Mouse (Mus musculus): Measurements from ENCODE around the gene Plk3. TPM values are rescaled to one million over a fixed set of nuclear protein-coding genes. Genes with fewer than 3 reads are reported as not detected.

The Plk3 gene
- polyA plus RNA-seq, 1 experiment from 2014 or later = 3.3 TPM

DNA sequence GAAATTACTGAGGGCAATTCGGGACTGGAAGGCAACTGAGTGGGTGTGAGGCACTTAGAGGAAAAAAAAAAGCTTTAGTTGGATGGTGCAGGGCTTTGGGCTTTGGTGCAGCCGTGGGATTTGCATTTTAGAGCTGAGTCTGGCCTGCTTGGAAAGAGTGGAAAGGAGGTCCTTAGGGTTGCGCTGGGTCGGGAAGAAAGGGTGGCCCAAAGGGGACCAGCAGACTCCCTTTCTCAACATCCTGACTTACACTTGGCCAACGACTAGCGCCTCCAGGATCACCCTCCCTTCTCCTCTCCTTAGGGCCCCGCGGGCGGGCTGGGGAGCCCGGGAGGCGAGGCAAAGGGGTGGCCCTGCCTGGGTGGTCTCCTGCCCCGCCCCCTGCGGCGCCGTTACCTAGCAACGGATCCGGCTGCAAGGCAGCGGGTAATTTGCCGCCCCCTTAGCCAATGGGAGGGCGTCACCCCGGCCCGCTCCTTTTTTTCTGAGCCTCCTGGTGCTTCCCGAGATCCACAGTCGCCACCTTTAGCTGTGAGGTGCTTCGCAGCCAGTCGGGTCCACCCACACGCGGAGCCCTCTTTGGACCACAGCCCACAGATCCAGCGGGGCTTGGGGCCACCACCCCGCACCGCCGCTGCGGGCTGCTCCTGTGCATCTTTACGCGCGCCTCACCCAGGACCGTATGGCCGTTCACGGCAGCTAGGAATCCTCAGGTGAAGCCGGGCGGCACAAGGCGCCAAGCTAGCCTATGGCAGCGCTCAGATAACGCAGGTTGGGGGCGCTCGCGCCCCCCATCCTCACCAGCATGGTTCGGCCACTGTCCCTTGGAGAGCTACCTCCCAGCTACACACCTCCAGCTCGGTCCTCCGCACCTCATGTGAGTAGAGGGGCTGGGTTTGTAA, 38.0 kb downstream of the Plk3 start, which contains the start of gene Ptch2:
Gene Ptch2, plus strand, starts transcription at position 525 of the 902 bp plus-strand sequence.
- H3K4me3 ChIP-seq = peak within 1 kb of the TSS; percentile 65
- H3K9ac ChIP-seq = peak within 1 kb of the TSS; percentile 74
- H3K27ac ChIP-seq = peak within 1 kb of the TSS; percentile 78
- peak; percentile 61; the same call in 1 of the 2 replicates for ATAC-seq (ENCODE audit: insufficient number of reproducible peaks, insufficient read depth, low FRiP score, low TSS enrichment, low read depth)
- H3K36me3 ChIP-seq = peaks cover 6% of the 10 kb centered on the region; the same call in 1 of the 2 replicates
- under 1% methylated on average over 48 of the region's 50 CpGs for WGBS
- no peaks in the 10 kb centered on the region for H3K27me3 ChIP-seq
- no peaks in the 10 kb centered on the region for H3K9me3 ChIP-seq
- peaks cover 48% of the 10 kb centered on the region for H3K4me1 ChIP-seq
- peak within 1 kb of the TSS; percentile 96 for H3K4me2 ChIP-seq

DNA sequence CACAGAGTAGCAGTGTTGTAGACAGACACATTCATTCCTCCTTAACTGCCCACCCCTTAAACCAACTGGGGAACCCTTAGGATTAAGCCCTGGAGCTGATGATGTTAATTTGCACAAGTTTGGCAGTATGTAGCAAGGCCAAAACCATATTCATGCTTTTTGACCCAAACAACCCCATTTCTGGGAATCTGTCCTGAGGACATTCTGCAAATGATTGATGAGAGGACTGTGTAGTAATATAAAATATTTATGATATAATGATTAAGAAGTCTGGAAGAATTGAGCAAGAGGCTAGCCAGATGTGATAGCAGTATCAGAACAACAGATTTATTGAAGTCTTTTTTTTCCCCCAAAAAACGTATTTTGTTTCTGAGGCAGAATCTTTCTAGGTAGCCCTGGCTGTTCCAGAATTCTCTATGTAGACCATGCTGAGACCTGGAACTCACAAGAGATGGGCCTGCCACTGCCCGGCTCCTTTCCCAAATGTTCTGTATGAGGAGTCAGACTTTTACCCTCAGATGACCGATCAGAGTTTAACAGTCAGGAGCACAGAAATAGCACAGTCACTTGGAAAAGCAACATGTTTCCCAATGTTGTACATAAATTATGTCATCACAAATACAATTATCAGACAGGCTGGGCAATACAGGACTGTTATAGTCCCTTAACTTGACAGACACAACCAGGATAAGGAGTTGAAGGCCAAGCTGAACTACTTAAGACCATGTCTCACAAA, 39.0 kb downstream of the Plk3 start:
- no peaks in the 10 kb centered on the region for H3K27me3 ChIP-seq
- 80% methylated on average over 3 of the region's 3 CpGs for WGBS
- no peak overlapping the region for H3K4me3 ChIP-seq
- H3K9me3 ChIP-seq = no peaks in the 10 kb centered on the region
- peaks cover 41% of the 10 kb centered on the region for H3K4me1 ChIP-seq
- no peak for ATAC-seq (ENCODE audit: insufficient number of reproducible peaks, insufficient read depth, low FRiP score, low TSS enrichment, low read depth)
- H3K9ac ChIP-seq = no peak overlapping the region
- H3K36me3 ChIP-seq = no peaks in the 10 kb centered on the region
- no peak overlapping the region for H3K27ac ChIP-seq
- no peak overlapping the region for H3K4me2 ChIP-seq

- ATAC-seq (ENCODE audit: insufficient number of reproducible peaks, insufficient read depth, low FRiP score, low TSS enrichment, low read depth) = no peak
- Histone ChIP-seq H3K36me3 (peaks cover 14% of the 10 kb centered on the region), H3K27me3 (no peaks in the 10 kb centered on the region), H3K4me3 (no peak overlapping the region), H3K4me2 (no peak overlapping the region), H3K9me3 (no peaks in the 10 kb centered on the region), H3K4me1 (peaks cover 10% of the 10 kb centered on the region), H3K9ac (no peak overlapping the region), H3K27ac (no peak overlapping the region)
- WGBS = 79% methylated on average over 7 of the region's 7 CpGs
These were observed 43.2 kb downstream of the Plk3 start for GRCm38 (mm10) chr4:117090586-117090985.

GRCm38 (mm10) chr4:117087948-117088640, 45.7 kb downstream of the Plk3 start:
- 73% methylated on average over 7 of the region's 7 CpGs for WGBS
- H3K27ac ChIP-seq = no peak overlapping the region

More at GRCm38 (mm10) chr4:117087948-117088640, 45.7 kb downstream of the Plk3 start:
- ATAC-seq (ENCODE audit: insufficient number of reproducible peaks, insufficient read depth, low FRiP score, low TSS enrichment, low read depth) = no peak
- Histone ChIP-seq H3K27me3 (no peaks in the 10 kb centered on the region), H3K9me3 (no peaks in the 10 kb centered on the region), H3K9ac (no peak overlapping the region), H3K4me1 (peaks cover 4% of the 10 kb centered on the region; the same call in 1 of the 2 replicates), H3K4me3 (no peak overlapping the region), H3K36me3 (peaks cover 27% of the 10 kb centered on the region), H3K4me2 (no peak overlapping the region)

Small RNA genes lying within 50 kb of the gene (microRNA-seq; reads per million reads assigned to microRNA genes)
- not detected for gene Gm22398

Other genes starting within 250 kb of the Plk3 start
- 101 and 105 TPM in 2 replicates for gene Urod, start 139.6 kb downstream of the Plk3 start, polyA plus RNA-seq (2015; fragmentation: Nextera tagmentation; extraction: Ambion mirVana)
- 11.2 and 12.5 TPM in 2 replicates for gene Hectd3, start 138.6 kb downstream of the Plk3 start, polyA plus RNA-seq (2015; fragmentation: Nextera tagmentation; extraction: Ambion mirVana)
- gene Eif2b3, start 114.6 kb downstream of the Plk3 start, polyA plus RNA-seq (2015; fragmentation: Nextera tagmentation; extraction: Ambion mirVana) = 45.3 and 45.7 TPM in 2 replicates
- gene Ptch2, start 37.9 kb downstream of the Plk3 start, polyA plus RNA-seq (2015; fragmentation: Nextera tagmentation; extraction: Ambion mirVana) = 20.5 and 26.8 TPM in 2 replicates
- gene Btbd19, start 8.2 kb downstream of the Plk3 start, polyA plus RNA-seq (2015; fragmentation: Nextera tagmentation; extraction: Ambion mirVana) = 5.8 and 6.2 TPM in 2 replicates
- gene Tctex1d4, start 7.2 kb downstream of the Plk3 start, polyA plus RNA-seq (2015; fragmentation: Nextera tagmentation; extraction: Ambion mirVana) = not detected in 2 replicates
- 1,074 and 1,114 TPM in 2 replicates for gene Rps8, start 22.3 kb upstream of the Plk3 start, polyA plus RNA-seq (2015; fragmentation: Nextera tagmentation; extraction: Ambion mirVana)
- gene Kif2c, start 48.7 kb upstream of the Plk3 start, polyA plus RNA-seq (2015; fragmentation: Nextera tagmentation; extraction: Ambion mirVana) = 63.4 and 73.4 TPM in 2 replicates
- 14.9 and 17.5 TPM in 2 replicates for gene Tmem53, start 118.0 kb upstream of the Plk3 start, polyA plus RNA-seq (2015; fragmentation: Nextera tagmentation; extraction: Ambion mirVana)
- 1.4 and 1.6 TPM in 2 replicates for gene Armh1, start 118.2 kb upstream of the Plk3 start, polyA plus RNA-seq (2015; fragmentation: Nextera tagmentation; extraction: Ambion mirVana)